Mouse (Mus musculus) heart, adult 9 months (tissue): Measurements from ENCODE around the gene Cenpw.

ENCODE experiments used
- DNase-seq, 2 experiments: peaks; one replicate each; pipeline ENCODE4 v3.0.0; 2022; ENCODE audit warnings: low spot score in 2 of 2

Cenpw gene

GRCm38 (mm10) chr10:30199916-30200826, at the start of gene Cenpw:
Gene Cenpw, minus strand, starts transcription at chr10:30200560.
- DNase-seq, result peak; percentile 65 to 69

GRCm38 (mm10) chr10:30249654-30250053, 49.3 kb upstream of the Cenpw start:
- no peak for DNase-seq

- no peak for DNase-seq
These were observed 859 bp downstream of the Cenpw start for GRCm38 (mm10) chr10:30199501-30199900.

GRCm38 (mm10) chr10:30167700-30168099, 32.7 kb downstream of the Cenpw start:
- DNase-seq, result no peak
